Comparison of ENCODE assay signal across 8 mouse cellular contexts in the genomic region with DNA sequence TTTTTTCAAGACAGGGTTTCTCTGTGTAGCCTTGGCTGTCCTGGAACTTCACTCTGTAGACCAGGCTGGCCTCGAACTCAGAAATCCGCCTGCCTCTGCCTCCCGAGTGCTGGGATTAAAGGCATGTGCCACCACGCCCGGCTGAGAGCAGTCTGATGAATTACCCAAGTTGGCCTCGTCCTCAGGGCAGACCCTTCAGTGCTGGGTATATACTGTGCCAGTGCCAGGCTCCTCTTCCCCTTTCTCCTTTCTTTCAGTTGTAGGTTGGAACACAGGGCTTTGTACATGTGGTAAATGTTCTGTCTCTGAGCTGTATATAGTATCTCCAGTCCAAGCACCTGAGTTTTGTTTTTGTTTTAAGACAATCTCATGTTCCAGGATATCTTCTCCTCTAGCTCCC. TPM values are rescaled to one million over a fixed set of nuclear protein-coding genes. Genes with fewer than 3 reads are reported as not detected.
A peak's percentile ranks its signal among the peaks of the same experiment; 100 is the strongest.
DNase-seq lines count a peak whose midpoint lies in the region; ATAC-seq and TF ChIP-seq lines count a peak whose summit lies in the region.

No protein-coding gene starts in this region.

- 65% methylated on average over 6 of the region's 6 CpGs for WGBS in kidney, embryonic 16.5 days
- WGBS in kidney, adult 2 months = 57% methylated on average over 6 of the region's 6 CpGs
- 84% methylated on average over 6 of the region's 6 CpGs for WGBS in embryonic facial prominence, embryonic 10.5 days
- 69% methylated on average over 6 of the region's 6 CpGs for WGBS in intestine, embryonic 14.5 days

- H3K36me3 ChIP-seq in kidney, embryonic 16.5 days (ENCODE audit: insufficient read depth, low read length) = no peaks in the 10 kb centered on the region
- H3K36me3 ChIP-seq in kidney, adult 2 months (ENCODE audit: control insufficient read depth, insufficient read depth, low read length) = no peaks in the 10 kb centered on the region
- peaks cover 22% of the 10 kb centered on the region for H3K36me3 ChIP-seq in embryonic facial prominence, embryonic 10.5 days (replicated peaks)
- no peaks in the 10 kb centered on the region for H3K36me3 ChIP-seq in intestine, embryonic 14.5 days (ENCODE audit: control insufficient read depth, insufficient read depth, low read length)
- H3K36me3 ChIP-seq in myocyte (ENCODE audit: control insufficient read depth, insufficient read depth) = no peaks in the 10 kb centered on the region

- no peaks in the 10 kb centered on the region for H3K9me3 ChIP-seq in kidney, embryonic 16.5 days (ENCODE audit: low read length)
- H3K9me3 ChIP-seq in embryonic facial prominence, embryonic 10.5 days = no peaks in the 10 kb centered on the region
- no peaks in the 10 kb centered on the region for H3K9me3 ChIP-seq in intestine, embryonic 14.5 days (ENCODE audit: control insufficient read depth, low read length)

- peak overlapping the region; percentile 86 for H3K4me2 ChIP-seq in kidney, embryonic 16.5 days (replicated peaks; ENCODE audit: low read depth, low read length)
- peak overlapping the region; percentile 98 for H3K4me2 ChIP-seq in intestine, embryonic 14.5 days (ENCODE audit: low read length)
- H3K4me2 ChIP-seq in myocyte (ENCODE audit: low read depth) = peak overlapping the region; percentile 72

- ATAC-seq in kidney, embryonic 16.5 days (ENCODE audit: low FRiP score, low TSS enrichment) = no peak
- no peak for ATAC-seq in intestine, embryonic 14.5 days (replicated peaks; ENCODE audit: low FRiP score, low TSS enrichment, low read depth)

- H3K4me3 ChIP-seq in kidney, embryonic 16.5 days (ENCODE audit: low read length) = peak overlapping the region; percentile 85
- no peak overlapping the region for H3K4me3 ChIP-seq in kidney, adult 2 months (ENCODE audit: insufficient read depth, low read depth, low read length)
- peak overlapping the region; percentile 90 for H3K4me3 ChIP-seq in embryonic facial prominence, embryonic 10.5 days
- peak overlapping the region; percentile 83; the same call in 1 of the 2 replicates for H3K4me3 ChIP-seq in intestine, embryonic 14.5 days (ENCODE audit: low read depth, low read length)
- peak overlapping the region; percentile 52 for H3K4me3 ChIP-seq in myocyte

- H3ac ChIP-seq in myocyte (ENCODE audit: control insufficient read depth, insufficient read length) = no peak overlapping the region

- H3K4me1 ChIP-seq in kidney, embryonic 16.5 days (ENCODE audit: insufficient read depth, low read length) = peaks cover 19% of the 10 kb centered on the region
- H3K4me1 ChIP-seq in kidney, adult 2 months (ENCODE audit: control insufficient read depth, insufficient read depth, low read length) = peaks cover 2% of the 10 kb centered on the region; the same call in 1 of the 2 replicates
- peaks cover 36% of the 10 kb centered on the region for H3K4me1 ChIP-seq in embryonic facial prominence, embryonic 10.5 days
- H3K4me1 ChIP-seq in intestine, embryonic 14.5 days (replicated peaks; ENCODE audit: control insufficient read depth, insufficient read depth, low read length) = peaks cover 26% of the 10 kb centered on the region

- DNase-seq in kidney, adult 2 months = no peak
- no peak for DNase-seq in embryonic facial prominence, embryonic 10.5 days (ENCODE audit: low spot score)
- no peak for DNase-seq in intestine, embryonic 14.5 days (ENCODE audit: low spot score)
- DNase-seq in adipocyte (ENCODE audit: low spot score) = no peak
- DNase-seq in left cerebral cortex, adult 9 months (ENCODE audit: low spot score in 2 of 2) = no peak
- no peak for DNase-seq in adrenal gland, adult 2 months

- no peak for TF ChIP-seq CTCF in kidney, adult 2 months (conservative IDR thresholded peaks at IDR 0.05; ENCODE audit: insufficient read depth, insufficient read length, low read depth, low read length)

- H3K9ac ChIP-seq in kidney, embryonic 16.5 days (replicated peaks; ENCODE audit: low read length) = no peak overlapping the region; the same call in 1 of the 2 replicates
- no peak overlapping the region for H3K9ac ChIP-seq in intestine, embryonic 14.5 days (ENCODE audit: low read length)

- H3K79me2 ChIP-seq in myocyte (ENCODE audit: control insufficient read depth, insufficient read depth) = peaks cover 61% of the 10 kb centered on the region

- no peak overlapping the region for H3K27ac ChIP-seq in kidney, embryonic 16.5 days (ENCODE audit: low read length)
- no peak overlapping the region for H3K27ac ChIP-seq in kidney, adult 2 months (ENCODE audit: insufficient read depth, low read depth, low read length)
- H3K27ac ChIP-seq in embryonic facial prominence, embryonic 10.5 days (replicated peaks) = no peak overlapping the region
- no peak overlapping the region for H3K27ac ChIP-seq in intestine, embryonic 14.5 days (ENCODE audit: low read depth)

- no peaks in the 10 kb centered on the region for H3K27me3 ChIP-seq in kidney, embryonic 16.5 days (ENCODE audit: insufficient read depth, low read length)
- no peaks in the 10 kb centered on the region for H3K27me3 ChIP-seq in kidney, adult 2 months (replicated peaks; ENCODE audit: control insufficient read depth, insufficient read depth, low read length)
- H3K27me3 ChIP-seq in embryonic facial prominence, embryonic 10.5 days (replicated peaks; ENCODE audit: low read depth, poor library complexity, severe bottlenecking) = no peaks in the 10 kb centered on the region
- H3K27me3 ChIP-seq in intestine, embryonic 14.5 days (replicated peaks; ENCODE audit: control insufficient read depth, insufficient read depth, low read length) = no peaks in the 10 kb centered on the region
- H3K27me3 ChIP-seq in myocyte (ENCODE audit: control insufficient read depth, insufficient read depth, insufficient read length) = no peaks in the 10 kb centered on the region

- no peak for TF ChIP-seq POLR2A in kidney, adult 2 months (IDR thresholded peaks at IDR 0.05; ENCODE audit: low read depth, low read length)
- TF ChIP-seq POLR2A in myocyte (IDR thresholded peaks at IDR 0.05; ENCODE audit: insufficient read length, low read depth) = no peak

TF ChIP-seq in myocyte, 11 proteins besides CTCF, POLR2A, EP300 and RAD21:
- TF ChIP-seq TCF12 (IDR thresholded peaks at IDR 0.05; ENCODE audit: insufficient read depth, poor library complexity, severe bottlenecking) = no peak
- TF ChIP-seq SRF (IDR thresholded peaks at IDR 0.05; ENCODE audit: control insufficient read depth, insufficient read length, low read depth) = no peak
- no peak for TF ChIP-seq MYOD1 (IDR thresholded peaks at IDR 0.05; ENCODE audit: control insufficient read depth in 1 of 3, insufficient read length in 2 of 3, low read depth in 2 of 3)
- TF ChIP-seq E2F4 (IDR thresholded peaks at IDR 0.05; ENCODE audit: insufficient read depth) = no peak
- TF ChIP-seq CEBPB (IDR thresholded peaks at IDR 0.05; ENCODE audit: insufficient read depth, poor library complexity, severe bottlenecking) = no peak
- TF ChIP-seq MAX (IDR thresholded peaks at IDR 0.05; ENCODE audit: low read depth) = no peak
- TF ChIP-seq REST (IDR thresholded peaks at IDR 0.05; ENCODE audit: insufficient read depth, insufficient read length) = no peak
- no peak for TF ChIP-seq MYOG (IDR thresholded peaks at IDR 0.05; ENCODE audit: control insufficient read depth in 1 of 3, insufficient read depth in 1 of 3, insufficient read length in 2 of 3, low read depth in 2 of 3)
- TF ChIP-seq USF1 (IDR thresholded peaks at IDR 0.05; ENCODE audit: low read depth) = no peak
- TF ChIP-seq TCF3 (IDR thresholded peaks at IDR 0.05; ENCODE audit: insufficient read length, low read depth) = no peak
- TF ChIP-seq POLR2AphosphoS2 (IDR thresholded peaks at IDR 0.05; ENCODE audit: insufficient read length, low read depth) = no peak

RNA-seq across cellular contexts. Expression of a gene that starts 1.7 kb away (rescaled TPM):
- polyA plus RNA-seq in kidney, embryonic 16.5 days (2015; fragmentation: Nextera tagmentation; extraction: Ambion mirVana) = 27.2 and 30.8 TPM in 2 replicates
- 13.0 and 13.8 TPM in 2 replicates for polyA plus RNA-seq in kidney, adult 2 months (2012; rRNA removed)
- polyA plus RNA-seq in embryonic facial prominence, embryonic 10.5 days (2016; fragmentation: Nextera tagmentation; extraction: Ambion mirVana) = 44.2 and 44.6 TPM in 2 replicates
- 35.9 and 37.6 TPM in 2 replicates for polyA plus RNA-seq in intestine, embryonic 14.5 days (2014; fragmentation: Nextera tagmentation; extraction: Ambion mirVana)
- polyA plus RNA-seq in myocyte (2012; fragmentation: generic; extraction: Trizol) = 26.2 TPM
- total RNA-seq in adrenal gland, adult 2 months (2021) = 10 to 100 TPM; 51.7 to 55.2 TPM
- polyA plus RNA-seq in adrenal gland, adult 2 months (2012; rRNA removed) = 9.8 and 10.7 TPM in 2 replicates

RNA-seq across cellular contexts. Expression of a gene that starts 30.2 kb away (rescaled TPM):
- 37.9 TPM in 2 replicates for polyA plus RNA-seq in kidney, embryonic 16.5 days (2015; fragmentation: Nextera tagmentation; extraction: Ambion mirVana)
- polyA plus RNA-seq in kidney, adult 2 months (2012; rRNA removed) = 119 and 142 TPM in 2 replicates
- 19.4 and 20.4 TPM in 2 replicates for polyA plus RNA-seq in embryonic facial prominence, embryonic 10.5 days (2016; fragmentation: Nextera tagmentation; extraction: Ambion mirVana)
- polyA plus RNA-seq in intestine, embryonic 14.5 days (2014; fragmentation: Nextera tagmentation; extraction: Ambion mirVana) = 19.1 and 19.8 TPM in 2 replicates
- 16.6 TPM for polyA plus RNA-seq in myocyte (2012; fragmentation: generic; extraction: Trizol)
- 10 to 100 TPM; 46.2 to 48.8 TPM for total RNA-seq in adrenal gland, adult 2 months (2021)
- polyA plus RNA-seq in adrenal gland, adult 2 months (2012; rRNA removed) = 81.8 and 89.7 TPM in 2 replicates

RNA-seq across cellular contexts. Expression of a gene that starts 57.1 kb away (rescaled TPM):
- 30.2 and 30.9 TPM in 2 replicates for polyA plus RNA-seq in kidney, embryonic 16.5 days (2015; fragmentation: Nextera tagmentation; extraction: Ambion mirVana)
- 48.5 and 51.6 TPM in 2 replicates for polyA plus RNA-seq in kidney, adult 2 months (2012; rRNA removed)
- 23.3 and 25.3 TPM in 2 replicates for polyA plus RNA-seq in embryonic facial prominence, embryonic 10.5 days (2016; fragmentation: Nextera tagmentation; extraction: Ambion mirVana)
- polyA plus RNA-seq in intestine, embryonic 14.5 days (2014; fragmentation: Nextera tagmentation; extraction: Ambion mirVana) = 23.4 and 23.8 TPM in 2 replicates
- 33.6 TPM for polyA plus RNA-seq in myocyte (2012; fragmentation: generic; extraction: Trizol)
- total RNA-seq in adrenal gland, adult 2 months (2021) = 10 to 100 TPM; 13.7 to 20.2 TPM
- 89.8 and 91.7 TPM in 2 replicates for polyA plus RNA-seq in adrenal gland, adult 2 months (2012; rRNA removed)
